Mouse (Mus musculus) cerebellum, adult 2 months (tissue): ENCODE measurements around the gene Cirbp.

ENCODE experiments used
- CTCF ChIP-seq: fragments of 200-500 bp; IDR thresholded peaks from 2 replicates; pipeline ENCODE4 v1.5.1; 2011; ENCODE audit warnings: low read depth, mild to moderate bottlenecking, control low read depth, low read length, moderate library complexity, borderline replicate concordance; ENCODE audit not compliant: insufficient read depth
- POLR2A ChIP-seq: fragments of 200-500 bp; IDR thresholded peaks from 2 replicates; pipeline ENCODE4 v1.6.1; 2011; ENCODE audit warnings: low read length, control low read depth, borderline replicate concordance; ENCODE audit not compliant: insufficient read depth

DNA sequence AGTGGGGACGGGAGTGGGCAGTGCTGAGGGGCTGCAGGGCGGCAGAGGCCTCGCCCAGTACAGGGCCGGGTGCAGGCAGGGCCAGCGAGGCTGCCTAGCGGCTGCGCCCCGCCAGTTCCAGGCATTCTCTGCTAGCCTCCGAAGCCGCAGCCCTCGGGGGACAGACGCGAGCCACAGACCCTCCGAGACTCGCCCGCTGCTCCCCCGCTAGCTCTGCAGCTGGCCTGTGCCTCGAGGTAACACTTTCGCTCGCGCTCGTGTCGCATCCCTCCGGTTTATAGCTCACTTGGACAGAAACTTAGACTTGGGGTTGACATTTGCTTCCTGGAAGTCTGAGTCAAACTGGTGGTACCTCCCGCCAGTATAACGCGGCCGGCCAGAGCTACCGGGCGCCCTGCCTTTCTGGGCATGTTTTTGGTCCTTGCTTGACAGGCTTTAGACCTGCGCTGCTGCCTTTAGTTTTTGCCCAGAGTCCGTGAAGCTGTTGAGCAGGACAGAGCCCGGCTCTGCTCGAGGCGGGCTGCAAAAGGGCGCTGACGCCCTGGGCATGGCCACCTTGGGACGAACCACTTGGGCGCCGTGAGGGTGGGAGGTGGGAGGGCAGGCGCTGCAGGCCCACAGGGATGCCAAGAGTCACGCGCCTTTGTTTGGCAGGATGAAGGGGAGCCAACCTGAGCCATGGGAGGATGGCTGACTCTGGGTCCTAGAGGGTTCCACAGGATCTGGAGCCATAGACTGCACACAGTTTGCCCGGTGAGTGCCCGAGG is 6.2 kb downstream of the Cirbp start:
- TF ChIP-seq CTCF (no peak), POLR2A (no peak)
